Mouse (Mus musculus): ENCODE results near the gene Sfmbt2.

The Sfmbt2 gene

DNA sequence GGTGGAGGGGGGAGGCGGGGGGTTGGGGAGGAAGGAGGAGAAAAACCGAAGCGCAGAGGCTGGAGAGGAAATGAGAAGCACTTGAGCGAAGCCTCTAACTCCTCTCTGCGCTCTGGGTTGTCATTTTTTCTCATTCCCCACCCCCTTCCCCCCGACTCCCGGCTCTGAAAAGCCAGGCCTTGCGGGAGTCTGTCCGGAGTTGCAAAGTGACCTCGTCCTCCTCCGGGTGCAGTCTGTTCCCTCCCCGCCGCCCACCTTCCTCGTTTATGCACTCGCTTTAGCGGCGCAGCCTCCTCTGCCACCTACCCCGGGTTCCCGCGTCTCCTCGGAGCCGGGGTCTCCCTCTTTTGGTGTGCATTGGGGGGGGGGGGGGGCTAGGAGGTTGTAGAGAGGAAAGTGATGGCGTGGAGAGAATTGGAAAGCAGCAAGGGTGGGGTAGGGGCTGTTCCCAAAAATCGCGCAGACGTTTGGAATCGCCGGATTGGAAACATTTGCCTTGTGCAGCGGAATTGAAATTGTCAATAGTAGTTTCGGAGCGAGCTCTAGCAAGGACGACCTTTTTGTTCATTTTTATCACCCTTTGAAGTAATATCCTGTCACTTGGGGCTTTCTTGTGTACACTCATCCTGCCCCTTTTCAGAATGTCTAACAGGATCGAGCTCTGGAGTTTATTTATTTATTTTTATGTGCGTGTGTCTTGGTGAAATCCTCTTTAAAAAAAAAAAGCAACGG, 2.6 kb downstream of the Sfmbt2 start:
- no peak for DNase-seq (ENCODE audit: low spot score in 2 of 2)

DNA sequence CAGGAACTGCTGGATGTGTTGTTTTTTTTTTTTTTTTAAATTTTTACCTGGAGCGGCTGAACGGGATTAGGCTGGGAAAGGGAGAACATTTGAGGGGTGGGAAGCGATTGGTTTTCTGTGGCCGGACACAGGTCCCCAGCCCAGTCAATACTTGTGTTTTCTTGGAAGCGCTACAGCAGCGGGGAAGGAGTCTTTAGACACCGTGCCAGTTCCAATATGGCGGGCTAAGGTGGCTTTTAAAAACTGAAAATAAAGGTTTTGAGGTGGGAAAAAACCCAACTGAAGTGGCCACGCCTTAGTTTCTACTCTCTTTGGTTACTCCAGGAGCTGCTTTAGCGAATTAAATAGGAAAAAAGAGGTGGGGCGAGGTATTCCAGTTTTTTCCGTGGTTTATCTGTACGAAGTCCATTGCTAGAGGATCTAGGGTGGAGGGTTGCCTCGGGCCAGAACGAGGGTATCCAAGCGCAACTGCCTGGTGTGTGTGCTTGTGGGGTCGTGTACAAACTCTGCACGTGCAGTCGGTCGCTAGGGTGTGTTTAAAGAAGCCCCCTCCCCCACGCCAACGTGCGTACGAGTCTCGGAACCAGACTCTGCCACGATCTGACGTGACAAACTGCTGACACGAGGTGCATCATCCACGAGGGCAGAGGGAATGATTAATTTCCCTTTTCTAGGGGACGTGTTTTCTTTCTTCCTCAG, 3.3 kb downstream of the Sfmbt2 start:
- no peak for DNase-seq (ENCODE audit: low spot score in 2 of 2)

DNA sequence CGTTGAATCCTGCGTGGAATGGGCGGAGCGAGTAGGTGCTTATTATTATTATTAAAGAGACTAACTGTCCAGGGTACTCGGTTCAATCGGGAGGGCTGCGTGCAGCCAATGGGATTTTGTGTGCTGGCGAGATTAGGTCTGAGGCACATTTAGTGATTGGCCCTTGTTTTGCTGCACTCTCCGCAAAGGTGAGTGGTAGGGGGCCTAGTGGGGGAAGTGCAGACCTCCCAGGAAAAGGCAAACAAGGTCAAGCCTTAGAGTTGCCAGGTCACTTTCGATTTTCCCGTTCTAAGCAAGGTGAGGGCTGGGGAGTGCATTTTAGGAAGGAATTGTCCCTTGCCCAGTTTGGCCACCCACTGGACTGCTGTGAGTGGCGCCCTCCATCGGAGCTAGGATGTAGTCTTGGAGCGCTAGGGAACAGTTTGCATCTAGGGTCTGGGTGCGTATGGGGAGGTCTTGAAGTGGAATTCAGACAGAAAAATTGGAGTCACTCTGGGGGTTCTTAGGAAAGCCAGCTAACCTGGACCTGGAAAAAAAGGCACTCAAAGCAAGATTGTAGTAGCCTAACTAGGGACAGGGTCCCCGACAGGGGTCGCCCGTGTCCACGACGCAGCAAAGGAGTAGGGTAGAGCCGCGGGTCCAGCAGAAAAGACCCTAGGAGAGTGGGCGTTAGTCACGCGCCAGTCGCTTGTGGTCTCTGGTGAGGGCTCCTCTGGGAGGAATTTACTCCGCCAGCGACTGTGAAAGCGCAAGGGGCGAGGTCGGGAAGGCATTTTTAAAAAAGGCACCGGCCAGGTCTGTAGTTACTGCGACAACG, 4.1 kb downstream of the Sfmbt2 start:
- DNase-seq (ENCODE audit: low spot score in 2 of 2) = no peak

DNA sequence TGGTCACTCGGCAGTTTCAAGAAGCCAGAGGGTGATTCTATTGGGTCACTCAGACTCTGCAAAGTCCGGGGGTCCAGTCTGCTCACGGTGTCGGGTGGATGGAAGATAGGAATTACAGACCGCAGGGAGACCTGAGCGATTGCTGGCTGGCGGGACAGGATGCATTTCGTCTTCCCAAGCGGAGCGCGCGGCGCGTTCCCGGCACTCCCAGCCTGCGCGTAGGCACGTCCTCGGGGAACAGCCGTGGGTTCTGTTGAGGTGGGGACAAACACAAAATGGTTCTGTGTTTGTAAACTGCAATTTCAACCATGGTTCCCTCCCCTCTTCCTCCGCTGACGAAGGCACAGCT, 4.7 kb downstream of the Sfmbt2 start:
- no peak for DNase-seq (ENCODE audit: low spot score in 2 of 2)

DNA sequence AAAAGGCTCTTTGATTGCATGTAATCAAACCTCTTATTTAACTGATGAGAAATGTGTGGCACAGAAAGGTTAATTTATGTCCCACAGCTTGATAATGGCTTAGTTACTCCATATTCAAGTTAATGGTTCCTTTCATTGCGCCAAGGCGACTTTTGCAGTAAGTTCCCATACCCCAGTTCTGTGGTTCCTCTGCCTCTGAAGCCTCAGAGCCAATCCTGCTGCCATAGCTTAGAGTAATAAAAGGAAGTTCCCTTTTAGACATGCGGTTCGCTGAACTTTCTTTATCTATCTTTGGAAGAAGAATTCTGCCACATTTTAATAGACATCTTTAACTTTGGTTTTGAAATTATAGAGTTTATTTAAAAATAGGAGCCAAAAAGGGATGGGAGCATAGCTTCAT, 19.7 kb downstream of the Sfmbt2 start:
- DNase-seq (ENCODE audit: low spot score in 2 of 2) = no peak

DNA sequence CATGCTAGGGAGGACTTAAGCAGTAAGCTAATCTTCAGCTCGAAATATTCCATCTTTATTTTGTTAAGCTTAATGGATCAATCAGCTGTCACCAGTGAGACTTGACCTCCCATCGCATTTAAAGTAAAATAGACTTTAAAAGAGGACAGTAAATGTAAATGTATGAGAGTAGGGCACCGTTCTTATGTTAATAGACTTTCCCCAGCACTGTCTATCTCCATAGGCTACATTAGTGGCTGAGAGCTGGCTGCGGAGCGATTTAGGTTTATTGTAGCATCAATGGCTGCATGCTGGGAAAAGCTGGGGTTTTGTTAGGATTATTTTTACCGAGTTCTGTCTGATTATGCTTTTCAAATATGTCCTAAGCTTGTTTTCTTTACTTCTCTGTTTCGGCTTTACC, 20.5 kb downstream of the Sfmbt2 start:
- DNase-seq (ENCODE audit: low spot score in 2 of 2) = no peak

DNA sequence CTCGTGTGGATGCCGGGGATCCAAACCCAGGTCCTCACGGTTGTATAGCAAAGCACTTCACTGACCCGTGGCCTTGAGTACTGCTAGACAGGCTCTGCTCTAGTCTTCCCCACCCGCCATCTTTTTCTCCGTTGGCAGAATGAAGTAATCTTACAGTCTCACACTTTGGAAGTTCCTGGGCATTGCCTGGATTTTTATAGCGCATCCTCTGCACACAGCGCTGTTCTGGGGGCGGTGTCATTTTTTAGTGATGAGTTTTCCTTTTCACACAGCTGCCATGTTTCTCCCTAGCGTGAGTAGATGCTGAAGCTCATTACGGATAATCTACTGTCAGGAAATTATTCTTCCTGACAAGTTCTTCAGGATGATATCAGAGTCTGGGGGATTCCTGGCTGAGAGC, 24.8 kb downstream of the Sfmbt2 start:
- peak; percentile 25 to 50 for DNase-seq (ENCODE audit: low spot score in 2 of 2)

DNA sequence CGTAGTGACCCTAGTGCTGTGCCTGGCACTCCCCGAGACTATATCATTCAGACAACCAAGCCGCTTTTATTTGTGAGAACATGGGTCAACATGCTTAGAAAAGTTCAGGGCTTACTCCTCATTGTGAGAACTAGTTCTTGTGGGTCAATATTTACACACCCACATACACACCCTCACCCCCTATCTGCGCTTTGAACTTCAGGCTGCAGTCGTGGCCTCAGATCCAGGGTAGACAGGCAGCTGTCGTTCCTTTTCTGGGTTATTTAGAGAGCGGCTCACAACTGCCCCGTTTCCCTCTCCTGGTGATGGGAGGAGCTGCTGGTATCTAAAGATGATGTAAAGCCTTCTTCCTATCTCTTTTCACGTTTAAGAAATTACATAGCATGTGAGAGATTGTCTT, 27.5 kb downstream of the Sfmbt2 start:
- DNase-seq (ENCODE audit: low spot score in 2 of 2) = no peak

DNA sequence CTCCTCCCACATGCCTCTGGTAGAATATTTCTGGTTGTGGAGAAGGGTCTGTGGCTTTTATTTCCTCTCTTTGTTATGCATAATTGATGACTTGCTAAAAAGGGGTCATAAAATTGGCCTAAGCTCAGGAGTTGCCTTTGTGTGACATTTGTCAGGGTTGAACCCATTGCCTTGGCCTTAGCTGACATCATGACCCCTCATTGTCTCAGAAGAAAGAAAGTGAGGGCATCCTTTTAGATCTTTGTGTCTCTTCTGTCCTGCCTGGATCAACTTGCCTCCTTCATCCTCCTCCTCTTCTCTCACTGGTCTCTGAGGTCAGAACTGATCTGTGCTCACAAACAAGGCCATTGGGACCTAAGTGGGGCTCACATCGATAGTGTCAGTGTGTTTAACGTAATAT, 35.8 kb downstream of the Sfmbt2 start:
- no peak for DNase-seq (ENCODE audit: low spot score in 2 of 2)

DNA sequence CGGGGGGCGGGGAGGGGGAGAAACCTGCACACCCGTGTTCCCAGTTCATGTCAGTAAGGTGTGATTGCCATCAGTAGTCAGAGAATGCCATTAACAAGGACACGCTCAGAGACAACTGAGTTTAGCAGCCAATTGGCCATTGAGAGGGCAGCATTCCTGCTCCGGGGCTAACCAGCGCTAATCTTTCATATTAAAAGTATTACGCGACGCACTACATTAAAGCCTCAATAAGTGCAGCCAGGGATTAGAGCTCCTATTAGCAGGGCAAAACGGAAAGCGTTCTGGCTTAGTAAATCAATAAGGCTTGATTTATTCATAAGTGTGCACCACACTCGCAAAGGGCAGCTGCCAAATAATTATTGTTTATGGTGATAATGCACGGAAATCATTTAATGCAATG, 39.1 kb downstream of the Sfmbt2 start:
- no peak for DNase-seq (ENCODE audit: low spot score in 2 of 2)

DNA sequence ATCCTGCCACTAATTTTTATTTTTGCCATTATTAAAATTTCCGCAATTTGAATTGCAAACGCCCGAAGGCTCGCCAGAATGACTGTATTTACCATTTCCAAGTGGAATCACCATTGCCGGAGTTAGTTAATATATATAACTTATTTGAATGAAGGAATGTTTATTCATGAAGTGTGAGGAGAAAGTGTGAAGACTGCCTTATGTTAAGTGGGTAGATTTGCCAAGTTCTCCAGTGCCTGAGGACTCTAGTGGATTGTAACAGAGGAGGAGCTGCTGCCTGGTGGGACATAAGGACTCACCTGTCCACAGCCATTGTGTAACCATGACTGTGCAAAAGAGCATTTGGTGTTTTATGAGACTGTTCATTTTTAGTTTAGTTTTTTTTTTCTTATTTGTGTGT, 39.8 kb downstream of the Sfmbt2 start:
- no peak for DNase-seq (ENCODE audit: low spot score in 2 of 2)

DNA sequence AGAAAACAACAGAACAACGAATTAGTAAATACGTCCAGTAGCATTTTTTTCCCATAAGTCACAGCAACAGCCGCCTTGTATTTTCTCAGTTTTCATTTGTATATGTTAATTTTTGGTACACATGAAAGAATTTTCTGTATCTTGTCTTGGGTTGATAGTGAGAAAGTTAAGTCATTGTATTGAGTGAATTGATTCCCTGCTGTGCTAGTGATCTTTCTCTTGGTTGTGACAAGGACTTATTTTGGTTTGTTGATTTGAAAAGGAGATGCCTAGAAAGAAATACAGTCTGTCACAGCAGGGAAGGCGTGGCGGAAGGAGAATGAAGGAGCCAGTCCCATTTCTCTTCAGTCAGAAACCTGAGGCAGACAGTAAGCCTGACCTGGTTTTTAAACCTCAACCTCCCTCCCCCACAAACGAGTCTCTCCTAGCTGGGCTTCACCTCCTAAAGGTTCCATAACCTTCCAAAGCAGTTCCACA, 50.7 kb downstream of the Sfmbt2 start:
- no peak for DNase-seq (ENCODE audit: low spot score in 2 of 2)

DNA sequence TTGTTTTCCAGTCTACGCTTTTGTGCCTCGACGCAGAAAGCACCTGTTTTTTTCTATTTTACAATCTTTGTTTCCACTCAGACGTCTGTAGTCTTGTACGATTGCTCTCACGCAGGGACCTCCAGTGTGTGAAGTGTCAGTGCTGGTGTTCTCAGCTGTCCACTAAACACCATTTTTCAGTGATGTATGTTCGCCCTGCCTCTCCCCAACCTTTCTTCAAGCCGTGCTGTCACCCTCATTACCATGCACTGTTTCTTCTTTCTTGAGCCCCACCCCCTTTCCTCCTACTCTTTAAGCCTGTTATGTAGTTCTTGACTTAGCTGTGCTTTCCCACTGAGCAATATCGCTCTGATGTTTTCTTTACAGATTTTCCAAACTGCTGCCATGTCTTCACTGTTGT, 67.0 kb downstream of the Sfmbt2 start:
- no peak for DNase-seq (ENCODE audit: low spot score in 2 of 2)

DNA sequence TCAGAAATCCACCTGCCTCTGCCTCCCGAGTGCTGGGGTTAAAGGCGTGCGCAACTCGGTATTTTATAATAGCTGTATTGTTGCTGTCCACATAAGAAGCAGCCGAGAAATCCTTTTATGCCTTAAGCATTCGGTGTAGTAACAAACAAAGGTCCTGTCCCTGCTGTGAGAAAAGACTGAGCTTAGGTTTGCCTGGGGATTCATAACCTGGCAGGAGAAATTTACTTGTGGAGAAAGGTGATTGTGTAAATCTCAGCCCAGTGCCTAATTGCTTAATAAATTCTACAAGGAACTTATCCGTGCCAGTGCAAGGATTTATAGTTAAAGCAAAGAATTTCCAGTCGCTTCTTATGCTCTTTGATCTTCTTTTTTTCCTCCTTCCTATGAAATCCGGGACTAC, 71.5 kb downstream of the Sfmbt2 start:
- DNase-seq (ENCODE audit: low spot score in 2 of 2) = no peak

DNA sequence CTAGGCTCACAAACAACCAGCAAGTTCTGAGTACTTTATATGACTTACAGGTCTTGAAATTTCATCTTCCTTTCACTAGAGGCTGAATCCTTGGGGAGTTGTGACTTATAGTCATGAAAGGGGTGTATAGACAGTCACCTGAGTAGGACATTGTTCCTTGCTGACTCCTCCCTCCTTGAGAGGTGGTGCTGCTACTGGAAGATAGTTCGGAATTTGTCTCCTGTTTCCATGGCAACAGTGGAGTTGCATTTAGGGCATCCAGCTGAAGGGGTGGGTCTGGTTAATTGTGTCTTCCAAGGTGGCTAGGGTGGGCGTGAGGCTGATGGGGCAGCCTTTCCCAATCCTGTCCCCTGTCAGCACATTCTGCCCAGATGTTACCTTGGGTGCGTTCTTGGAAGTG, 83.3 kb downstream of the Sfmbt2 start:
- no peak for DNase-seq (ENCODE audit: low spot score in 2 of 2)

DNA sequence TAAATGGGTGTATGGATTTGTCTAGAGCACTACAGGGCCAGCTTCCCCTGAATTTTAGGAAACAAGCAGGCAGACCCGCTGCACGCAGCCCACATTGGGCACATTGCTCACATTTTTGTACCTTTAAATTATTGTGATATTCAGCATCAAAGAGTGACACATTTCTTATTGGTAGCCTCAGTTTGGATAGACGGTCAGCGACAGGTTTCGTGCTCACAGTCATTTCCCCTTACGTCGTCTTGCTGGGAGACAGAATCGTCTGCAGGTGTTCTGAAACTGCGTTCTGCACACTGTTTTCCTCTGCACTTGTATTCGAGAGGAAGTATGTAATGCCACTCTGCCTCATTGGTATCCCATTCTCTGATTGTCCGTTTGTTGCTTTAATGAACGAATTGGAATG, 88.0 kb downstream of the Sfmbt2 start:
- no peak for DNase-seq (ENCODE audit: low spot score in 2 of 2)

DNA sequence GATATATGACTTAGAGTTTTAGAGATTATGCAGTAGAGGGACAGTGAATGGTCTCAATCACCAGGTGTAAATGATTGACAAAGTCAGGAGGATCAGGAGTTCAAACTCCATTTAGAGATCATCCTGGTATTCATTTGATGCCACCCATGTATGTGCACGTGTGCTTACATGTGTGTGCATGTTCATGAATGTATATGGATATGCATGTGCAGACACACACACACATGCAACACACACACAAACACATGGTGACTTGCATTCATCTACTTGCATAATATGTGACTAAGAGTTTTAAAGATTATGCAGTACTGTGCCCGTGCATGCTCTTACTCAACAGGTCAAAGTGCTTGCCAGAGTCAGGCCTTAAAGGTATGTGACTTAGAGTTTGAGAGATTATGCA, 146.2 kb downstream of the Sfmbt2 start:
- no peak for DNase-seq (ENCODE audit: low spot score in 2 of 2)

DNA sequence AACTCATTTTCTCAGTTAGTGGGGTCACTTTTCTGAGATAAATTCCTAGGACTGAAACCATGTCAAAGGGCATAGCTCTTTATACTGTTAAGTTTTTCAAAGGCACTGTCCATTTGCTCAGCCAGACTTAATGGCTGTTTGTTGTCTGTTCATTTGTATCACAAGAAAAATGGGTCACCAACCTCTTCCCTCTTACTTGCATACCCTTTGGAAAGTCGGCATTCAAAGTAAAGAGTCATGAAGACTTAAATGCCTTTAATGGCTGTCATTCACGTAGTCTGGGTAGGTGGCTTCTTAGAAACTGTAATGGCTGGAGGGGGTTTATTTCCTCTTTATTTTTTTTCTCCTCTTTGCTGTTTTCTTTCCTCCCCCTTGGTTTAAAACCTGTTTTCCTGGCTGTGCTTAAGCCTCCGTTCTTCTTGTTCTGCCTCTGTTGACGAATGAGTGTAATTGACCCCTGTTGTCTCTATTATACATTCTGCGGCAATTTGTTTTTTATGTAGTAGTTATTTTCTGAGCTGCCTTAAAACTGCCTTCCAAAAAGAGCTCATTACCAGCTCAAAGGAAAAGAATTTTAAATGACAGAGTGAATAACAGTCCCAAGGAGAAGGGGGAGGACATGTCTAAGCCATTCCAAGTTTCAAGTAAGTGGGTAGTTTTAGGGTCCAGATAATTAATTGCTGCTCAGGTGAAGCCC, 151.6 kb downstream of the Sfmbt2 start:
- no peak for DNase-seq (ENCODE audit: low spot score in 2 of 2)

DNA sequence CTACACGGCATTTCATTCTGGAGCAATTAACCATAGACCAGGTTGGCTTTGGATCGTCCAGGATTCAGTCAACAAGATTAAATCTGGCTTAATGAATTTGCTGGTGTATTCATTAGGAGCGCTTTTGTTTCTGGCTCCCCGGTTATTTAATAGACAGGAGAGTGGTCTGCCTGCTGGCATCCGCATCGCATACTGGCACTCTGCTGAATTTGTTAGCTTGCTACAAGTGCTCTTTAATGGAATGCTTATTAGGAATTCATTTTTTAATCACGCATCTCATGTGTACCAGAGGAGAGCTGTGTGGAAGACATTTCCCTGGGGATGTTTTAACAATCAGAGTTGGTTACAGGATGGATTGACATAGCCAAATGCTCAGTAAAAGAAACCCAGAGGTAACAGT, 155.3 kb downstream of the Sfmbt2 start:
- DNase-seq (ENCODE audit: low spot score in 2 of 2) = no peak

DNA sequence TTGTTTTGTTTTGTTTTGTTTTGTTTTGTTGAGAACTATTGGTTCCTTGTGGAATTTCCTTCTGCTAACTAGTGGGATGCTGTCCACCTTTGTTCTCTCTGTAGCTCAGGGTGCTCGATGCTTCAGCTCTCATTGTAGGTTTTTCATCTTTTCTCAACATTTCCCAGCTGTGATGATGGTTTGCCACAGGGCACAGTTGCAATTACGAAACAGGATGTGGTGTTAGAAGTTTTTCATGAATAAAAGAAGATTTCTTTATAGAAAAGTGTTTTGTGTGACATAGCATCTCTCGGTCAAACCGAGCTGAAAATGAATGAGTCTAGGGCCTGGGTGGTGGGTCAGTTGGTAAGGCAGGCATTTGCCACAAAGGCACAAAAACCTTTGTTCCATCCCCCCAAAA, 171.5 kb downstream of the Sfmbt2 start:
- DNase-seq (ENCODE audit: low spot score in 2 of 2) = no peak

DNA sequence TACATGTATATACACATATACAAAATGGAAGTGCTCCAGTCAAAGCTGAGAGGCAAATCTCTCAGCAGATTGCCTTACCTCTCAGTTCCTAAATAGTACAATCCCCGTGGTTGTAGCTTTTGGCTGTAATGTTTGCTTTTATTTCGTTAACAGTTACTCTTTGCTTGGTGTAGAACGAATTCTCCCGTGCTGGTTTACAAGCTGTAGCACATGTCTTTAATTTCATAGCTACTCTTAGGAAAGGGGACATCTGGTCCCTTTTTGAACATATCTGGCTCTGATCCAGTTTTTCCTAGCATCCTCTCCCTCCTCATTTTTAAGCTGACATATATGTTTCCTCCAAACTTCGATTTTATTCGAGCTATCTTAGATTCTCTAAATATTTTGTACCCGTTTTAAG, 172.1 kb downstream of the Sfmbt2 start:
- no peak for DNase-seq (ENCODE audit: low spot score in 2 of 2)

DNA sequence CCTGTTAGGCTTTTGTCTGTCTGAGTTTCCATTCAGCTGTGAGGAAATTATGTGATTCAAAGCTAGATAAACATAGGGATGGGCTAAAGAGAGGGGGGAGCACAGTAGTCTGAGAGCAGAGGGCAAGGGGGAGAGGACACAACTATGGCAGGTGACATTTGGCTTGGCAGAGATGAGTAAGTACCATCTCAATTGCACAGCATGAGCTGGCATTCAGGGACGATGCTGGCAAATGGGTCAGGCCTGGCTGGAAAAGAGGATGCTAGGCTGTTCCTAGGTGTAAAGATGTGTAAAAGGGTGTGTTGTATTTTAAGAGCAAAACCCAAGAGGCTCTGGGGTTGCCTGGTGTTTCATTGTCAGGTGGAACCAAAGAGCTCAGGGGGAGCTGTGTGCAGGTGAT, 188.5 kb downstream of the Sfmbt2 start:
- no peak for DNase-seq (ENCODE audit: low spot score in 2 of 2)

Measured in frontal cortex, postnatal 25 days (tissue).